Mouse (Mus musculus) kidney, postnatal 0 days (tissue): ENCODE data around the gene Myt1l. TPM values are rescaled to one million over a fixed set of nuclear protein-coding genes. Genes with fewer than 3 reads are reported as not detected.

Experiments
- ATAC-seq: fragments of 200-750 bp; cut with Nextera tagmentation; replicated peaks from 2 replicates; pipeline ENCODE4 v1.8.0; 2017; ENCODE audit warnings: low read depth, moderate number of reproducible peaks, moderate TSS enrichment, moderate library complexity; ENCODE audit not compliant: low FRiP score
- DNase-seq: peaks from one replicate; pipeline ENCODE4 v3.0.0-alpha.2; 2016; ENCODE audit warnings: low spot score
- H3K27ac ChIP-seq: fragments of 300-500 bp; sonication (generic); 2 replicates; pipeline ENCODE4 v1.5.1; 2014; ENCODE audit warnings: mild to moderate bottlenecking
- H3K27me3 ChIP-seq: fragments of 300-500 bp; sonication (generic); 2 replicates; pipeline ENCODE4 v1.6.1; 2014; ENCODE audit warnings: low read length, mixed read lengths; ENCODE audit not compliant: insufficient read depth
- H3K36me3 ChIP-seq: fragments of 300-500 bp; sonication (generic); 2 replicates; pipeline ENCODE4 v1.6.1; 2014; ENCODE audit warnings: low read length, mixed read lengths; ENCODE audit not compliant: insufficient read depth
- H3K4me1 ChIP-seq: fragments of 300-500 bp; sonication (generic); replicated peaks from 2 replicates; pipeline ENCODE4 v1.6.1; 2014; ENCODE audit warnings: antibody characterized with exemption, low read length, mixed read lengths; ENCODE audit not compliant: insufficient read depth
- H3K4me2 ChIP-seq: fragments of 300-500 bp; sonication (generic); 2 replicates; pipeline ENCODE4 v1.6.1; 2014; ENCODE audit warnings: mild to moderate bottlenecking, low read length, moderate library complexity, mixed read lengths
- H3K4me3 ChIP-seq: fragments of 300-500 bp; sonication (generic); replicated peaks from 2 replicates; pipeline ENCODE4 v1.5.1; 2014; ENCODE audit warnings: low read depth, low read length
- H3K9ac ChIP-seq: fragments of 300-500 bp; sonication (generic); 2 replicates; pipeline ENCODE4 v1.6.1; 2014; ENCODE audit warnings: low read depth, low read length
- H3K9me3 ChIP-seq: fragments of 300-500 bp; sonication (generic); replicated peaks from 2 replicates; pipeline ENCODE4 v1.6.1; 2016; ENCODE audit warnings: low read length, inconsistent platforms, mixed read lengths
- CTCF ChIP-seq: IDR thresholded peaks from 2 replicates; pipeline ENCODE4 v1.5.1; 2016; ENCODE audit warnings: antibody characterized with exemption, low read depth, mild to moderate bottlenecking, moderate library complexity
- WGBS: fragments of 180-500 bp; shearing (Covaris S2); extraction: QIAGEN DNeasy Blood & Tissue Kit; methylation state at CpG from one replicate; pipeline ENCODE4 v1.1.7; 2014; 5-methylcytosine and 5-hydroxymethylcytosine counted together
- polyA plus RNA-seq: library from polyadenylated mRNA; unstranded; fragments of >200 nt; fragmentation: Nextera tagmentation; extraction: Ambion mirVana; gene quantifications from 2 replicates; pipeline ENCODE4 v1.2.1, GENCODE M21; 2015

The Myt1l gene
- polyA plus RNA-seq, 1 experiment from 2014 or later, result 0.07 TPM

GRCm38 (mm10) chr12:29823766-29824417 is 295.7 kb downstream of the Myt1l start:
- TF ChIP-seq CTCF, result no peak
- Histone ChIP-seq H3K27ac (no peak overlapping the region), H3K4me2 (no peak overlapping the region), H3K4me3 (no peak overlapping the region), H3K9ac (no peak overlapping the region), H3K9me3 (no peaks in the 10 kb centered on the region), H3K4me1 (no peaks in the 10 kb centered on the region), H3K36me3 (no peaks in the 10 kb centered on the region), H3K27me3 (no peaks in the 10 kb centered on the region)
- ATAC-seq (no peak), DNase-seq (no peak)
- 82% methylated on average over 10 of the region's 10 CpGs for WGBS

GRCm38 (mm10) chr12:29830571-29830970 is 302.4 kb downstream of the Myt1l start:
- Histone ChIP-seq H3K9me3 (no peaks in the 10 kb centered on the region), H3K36me3 (no peaks in the 10 kb centered on the region), H3K27me3 (no peaks in the 10 kb centered on the region), H3K4me3 (no peak overlapping the region), H3K4me1 (no peaks in the 10 kb centered on the region), H3K9ac (no peak overlapping the region), H3K4me2 (no peak overlapping the region), H3K27ac (no peak overlapping the region)
- ATAC-seq (no peak), DNase-seq (no peak)
- TF ChIP-seq CTCF, result no peak

- DNase-seq, result no peak
- 65% methylated on average over 11 of the region's 11 CpGs for WGBS
These were observed 303.2 kb downstream of the Myt1l start for GRCm38 (mm10) chr12:29831356-29831755.

GRCm38 (mm10) chr12:29837301-29837791 is 309.2 kb downstream of the Myt1l start:
- Histone ChIP-seq H3K27me3 (no peaks in the 10 kb centered on the region), H3K9ac (no peak overlapping the region), H3K36me3 (no peaks in the 10 kb centered on the region), H3K4me2 (no peak overlapping the region), H3K9me3 (no peaks in the 10 kb centered on the region), H3K27ac (no peak overlapping the region), H3K4me3 (no peak overlapping the region), H3K4me1 (no peaks in the 10 kb centered on the region)
- TF ChIP-seq CTCF, result peak; percentile 65
- ATAC-seq (no peak), DNase-seq (peak; percentile 71)
- WGBS, result 74% methylated on average over 5 of the region's 5 CpGs

More at GRCm38 (mm10) chr12:29831356-29831755, 303.2 kb downstream of the Myt1l start:
- H3K27me3 ChIP-seq, result no peaks in the 10 kb centered on the region
- no peak overlapping the region for H3K4me3 ChIP-seq
- no peak overlapping the region for H3K27ac ChIP-seq
- H3K9ac ChIP-seq, result no peak overlapping the region
- H3K4me2 ChIP-seq, result no peak overlapping the region
- no peak for ATAC-seq
- TF ChIP-seq CTCF, result no peak
- H3K36me3 ChIP-seq, result no peaks in the 10 kb centered on the region
- no peaks in the 10 kb centered on the region for H3K4me1 ChIP-seq
- no peaks in the 10 kb centered on the region for H3K9me3 ChIP-seq

- no peak for ATAC-seq
- no peak for TF ChIP-seq CTCF
These were observed 310.2 kb downstream of the Myt1l start for GRCm38 (mm10) chr12:29838421-29838820.

GRCm38 (mm10) chr12:29849936-29850335 is 321.8 kb downstream of the Myt1l start:
- Histone ChIP-seq H3K4me3 (no peak overlapping the region), H3K27ac (no peak overlapping the region), H3K4me1 (no peaks in the 10 kb centered on the region), H3K27me3 (no peaks in the 10 kb centered on the region), H3K9ac (no peak overlapping the region), H3K4me2 (no peak overlapping the region), H3K36me3 (no peaks in the 10 kb centered on the region), H3K9me3 (no peaks in the 10 kb centered on the region)
- WGBS, result 82% methylated on average over 3 of the region's 3 CpGs
- no peak for TF ChIP-seq CTCF
- ATAC-seq (no peak), DNase-seq (no peak)

More at GRCm38 (mm10) chr12:29838421-29838820, 310.2 kb downstream of the Myt1l start:
- Histone ChIP-seq H3K36me3 (no peaks in the 10 kb centered on the region), H3K27ac (no peak overlapping the region), H3K4me3 (no peak overlapping the region), H3K4me1 (no peaks in the 10 kb centered on the region), H3K4me2 (no peak overlapping the region), H3K9ac (no peak overlapping the region), H3K9me3 (no peaks in the 10 kb centered on the region), H3K27me3 (no peaks in the 10 kb centered on the region)
- 84% methylated on average over 7 of the region's 7 CpGs for WGBS
- no peak for DNase-seq
